22 mouse cellular contexts compared by ENCODE assay signal in the genomic region with DNA sequence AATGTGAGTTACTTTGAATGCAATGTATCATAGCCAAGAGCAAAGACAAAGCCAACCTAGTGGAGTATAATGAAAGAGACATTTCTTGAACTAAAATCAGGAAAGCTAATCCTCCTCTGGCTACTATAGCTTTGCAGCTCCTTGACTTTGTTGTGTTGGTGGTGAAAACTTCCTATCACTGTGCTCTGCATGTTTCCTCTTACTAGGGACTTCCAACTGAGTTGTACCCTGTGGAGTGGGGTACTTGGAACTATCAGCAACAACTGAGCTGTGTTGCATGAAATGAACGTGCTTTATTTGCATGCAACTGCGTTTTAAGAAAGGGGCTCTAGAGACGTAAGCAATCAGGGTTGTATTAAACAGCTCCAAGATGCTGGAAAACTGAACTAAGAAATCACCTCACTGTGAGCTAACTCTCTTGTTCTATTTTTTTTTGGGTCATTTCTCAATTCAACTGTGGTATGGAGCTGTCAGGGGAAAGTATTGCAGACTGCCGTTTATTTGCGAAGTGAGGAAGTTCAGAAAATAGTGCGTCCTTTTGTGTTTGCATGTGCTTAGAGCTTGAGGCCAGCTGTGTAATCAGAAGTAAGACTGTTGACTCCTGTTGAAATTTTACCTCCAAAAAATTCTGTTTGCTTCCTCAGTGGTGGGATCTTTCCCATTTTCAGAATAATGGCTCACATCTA.
"Had no signal": no experiment of that assay in that cellular context is flagged by ENCODE, and none has a peak within 500 bp of the region (broad histone marks: within the 10 kb centered on the region; RNA-seq: fewer than 3 reads in every experiment).

No protein-coding gene starts in this region.

- H3K36me3 ChIP-seq: limb, embryonic 10.5 days; limb, embryonic 13.5 days; liver, embryonic 12.5 days; liver, embryonic 15.5 days; lung, embryonic 15.5 days; midbrain, embryonic 13.5 days; neural tube, embryonic 12.5 days; stomach, embryonic 15.5 days had no signal

- H3K27ac ChIP-seq: layer of hippocampus, adult 2 months; limb, embryonic 10.5 days; limb, embryonic 13.5 days; liver, embryonic 12.5 days; liver, embryonic 15.5 days; lung, embryonic 15.5 days; midbrain, embryonic 13.5 days; neural tube, embryonic 12.5 days; stomach, embryonic 15.5 days had no signal

- H3K4me3 ChIP-seq: layer of hippocampus, adult 2 months; limb, embryonic 10.5 days; limb, embryonic 13.5 days; liver, embryonic 12.5 days; liver, embryonic 15.5 days; lung, embryonic 15.5 days; midbrain, embryonic 13.5 days; neural tube, embryonic 12.5 days; stomach, embryonic 15.5 days had no signal

- H3K27me3 ChIP-seq: limb, embryonic 13.5 days; liver, embryonic 12.5 days; liver, embryonic 15.5 days; lung, embryonic 15.5 days; midbrain, embryonic 13.5 days; neural tube, embryonic 12.5 days; stomach, embryonic 15.5 days had no signal

- H3K9ac ChIP-seq: limb, embryonic 13.5 days; liver, embryonic 12.5 days; liver, embryonic 15.5 days; lung, embryonic 15.5 days; midbrain, embryonic 13.5 days; neural tube, embryonic 12.5 days; stomach, embryonic 15.5 days had no signal

- H3K4me1 ChIP-seq: limb, embryonic 10.5 days; limb, embryonic 13.5 days; liver, embryonic 12.5 days; liver, embryonic 15.5 days; lung, embryonic 15.5 days; midbrain, embryonic 13.5 days; neural tube, embryonic 12.5 days; stomach, embryonic 15.5 days had no signal

- H3K9me3 ChIP-seq: limb, embryonic 10.5 days; limb, embryonic 13.5 days; liver, embryonic 12.5 days; liver, embryonic 15.5 days; lung, embryonic 15.5 days; midbrain, embryonic 13.5 days; neural tube, embryonic 12.5 days; stomach, embryonic 15.5 days had no signal

- DNase-seq: kidney, adult 18-20 months; kidney, adult 9 months; kidney, postnatal 25 days; layer of hippocampus, adult 9-11 months; liver; lung, adult 18-20 months; lung, postnatal 10 days; lung, postnatal 36 days; retina, postnatal 1 day; right cerebral cortex, postnatal 25 days; spleen, adult 18-20 months; thymus, postnatal 36 days had no signal

- ATAC-seq: liver, embryonic 12.5 days; midbrain, embryonic 13.5 days; midbrain, embryonic 16.5 days had no signal

- H3K4me2 ChIP-seq: limb, embryonic 13.5 days; liver, embryonic 12.5 days; liver, embryonic 15.5 days; lung, embryonic 15.5 days; midbrain, embryonic 13.5 days; neural tube, embryonic 12.5 days; stomach, embryonic 15.5 days had no signal
